Mouse (Mus musculus) layer of hippocampus, postnatal 10 days (tissue): Measurements from ENCODE around the gene Gp2. TPM values are rescaled to one million over a fixed set of nuclear protein-coding genes. Genes with fewer than 3 reads are reported as not detected.

Experiments
- DNase-seq, 2 experiments: peaks; one replicate each; pipeline ENCODE4 v3.0.0; 2021; ENCODE audit warnings: low spot score in 2 of 2
- long read RNA-seq: library from polyadenylated mRNA; stranded (forward); transcript quantifications from one replicate; pipeline ENCODE4 v2.0.0, GENCODE M21; 2023
- total RNA-seq, 2 experiments: library from RNA; stranded (reverse); gene quantifications; 2 replicates each; pipeline ENCODE4 v1.2.3; 2021

Gp2 gene
- total RNA-seq = not detected
- long read RNA-seq = 0 reads

DNA sequence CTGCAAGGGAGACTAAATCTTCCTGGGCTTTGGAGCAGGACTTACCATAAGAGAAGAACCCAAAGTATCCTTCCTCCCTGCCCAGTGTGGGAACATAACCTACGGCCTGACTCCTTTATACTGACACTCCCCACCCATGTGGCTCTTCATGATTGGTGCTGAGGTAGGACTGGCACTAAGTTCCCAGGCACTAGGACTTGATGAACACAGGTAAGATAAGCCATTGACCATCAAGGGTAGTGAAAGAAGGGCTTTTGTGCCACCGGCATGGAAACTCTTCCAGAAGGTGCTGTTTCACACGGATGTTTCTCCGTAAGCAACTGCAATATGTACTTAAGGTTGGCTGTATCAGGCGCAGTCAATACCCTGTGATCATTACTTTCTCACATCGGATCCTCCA, at the start of gene Gp2:
TSS of gene Gp2 (minus strand) at position 101 of the 400 bp plus-strand sequence.
- DNase-seq = no peak

DNA sequence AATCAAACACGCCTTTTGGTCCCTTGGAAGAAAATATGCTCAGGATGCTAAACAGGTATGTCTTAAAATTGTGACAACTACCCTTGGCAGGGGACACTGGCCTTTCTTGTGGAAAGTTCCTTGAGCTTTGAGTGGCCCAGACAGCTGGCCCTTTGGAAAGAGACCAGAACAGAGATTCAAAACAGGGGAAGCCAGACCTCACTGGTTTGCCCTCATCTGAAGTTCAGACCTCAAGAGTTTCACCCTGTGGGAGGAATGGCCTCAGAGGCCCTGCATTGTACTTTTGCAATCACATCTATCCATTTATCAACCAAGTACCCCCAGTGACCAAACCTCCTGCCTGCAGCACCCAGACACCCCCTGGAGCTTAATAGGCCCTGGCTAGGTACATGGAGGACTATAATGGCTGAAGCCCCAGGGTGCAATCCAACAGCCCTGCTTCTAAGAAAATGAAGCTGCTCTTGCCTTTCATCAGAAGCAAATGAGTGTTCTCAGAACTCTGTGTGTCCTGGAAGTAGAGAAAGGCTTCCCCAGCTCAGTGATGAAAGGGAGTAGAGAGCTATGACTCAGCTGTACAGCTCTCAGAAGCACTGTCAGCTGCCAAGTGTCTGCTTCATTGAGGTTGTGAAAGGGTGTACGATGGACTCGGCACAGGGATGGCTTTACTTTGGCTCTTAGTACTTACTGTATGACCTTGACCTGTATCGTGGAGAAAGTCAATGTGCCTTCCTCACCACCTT, 31.1 kb upstream of the Gp2 start:
- DNase-seq = no peak

DNA sequence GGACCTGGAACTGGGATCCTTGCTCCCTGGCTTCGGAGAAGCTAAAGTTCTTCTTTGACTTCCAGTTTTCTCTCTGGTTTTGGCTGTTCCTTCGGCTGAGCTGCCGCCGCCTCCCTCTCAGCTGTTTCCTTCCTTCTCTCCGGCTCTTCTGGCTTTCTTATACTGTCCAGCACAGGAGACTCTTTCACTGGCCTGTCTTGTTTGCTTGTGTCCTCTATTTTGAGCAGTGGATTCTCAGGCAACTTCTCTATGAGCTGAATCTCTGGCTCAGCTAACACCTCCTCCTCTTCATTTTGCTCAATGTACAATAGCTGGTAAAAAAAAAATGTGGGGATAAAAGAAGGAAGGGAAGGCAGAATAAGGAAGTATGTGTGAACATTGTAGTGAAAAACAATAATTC, 27.6 kb upstream of the Gp2 start:
- DNase-seq = no peak

DNA sequence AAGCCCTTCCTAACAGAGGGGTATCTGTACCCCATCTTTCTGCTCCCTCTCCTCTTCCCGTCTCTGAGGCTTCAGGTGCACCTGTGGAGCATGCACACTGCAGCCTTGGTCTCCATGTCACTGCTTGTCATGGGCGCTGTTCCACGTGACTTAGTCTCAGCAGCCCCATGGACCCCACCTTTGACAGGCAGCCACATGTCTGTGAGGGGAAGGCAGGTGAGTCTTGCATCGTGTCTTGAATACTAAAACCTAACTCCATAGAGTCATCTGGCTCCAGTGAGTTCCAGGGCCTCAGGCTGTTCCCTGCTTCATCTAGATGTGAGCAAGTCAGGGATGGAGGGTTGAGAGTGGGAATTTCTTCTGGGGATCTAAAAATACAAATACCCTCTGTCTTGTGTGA, 25.1 kb upstream of the Gp2 start:
- no peak for DNase-seq

DNA sequence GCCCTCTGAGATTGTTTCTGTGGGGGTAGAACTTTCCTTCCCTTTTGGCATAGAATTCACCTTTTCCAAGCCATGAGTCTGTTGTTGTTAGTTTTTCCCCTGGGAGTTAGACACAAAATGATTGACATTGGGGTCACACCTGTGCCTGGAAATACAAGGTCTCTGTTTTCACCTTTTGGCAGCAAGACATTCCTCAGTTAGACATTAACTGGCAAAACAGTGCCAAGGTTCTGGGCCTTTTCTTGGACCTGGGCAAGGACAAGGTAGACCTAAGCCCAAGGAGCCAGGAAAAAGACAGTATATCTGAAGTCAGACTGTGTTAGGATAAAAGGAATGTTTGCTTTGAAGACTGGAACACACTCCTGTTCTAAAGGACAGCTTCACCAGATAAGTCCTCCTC, 20.2 kb upstream of the Gp2 start, which contains the start of gene Umod:
TSS of gene Umod (minus strand) at position 27 of the 400 bp plus-strand sequence.
- DNase-seq = no peak

DNA sequence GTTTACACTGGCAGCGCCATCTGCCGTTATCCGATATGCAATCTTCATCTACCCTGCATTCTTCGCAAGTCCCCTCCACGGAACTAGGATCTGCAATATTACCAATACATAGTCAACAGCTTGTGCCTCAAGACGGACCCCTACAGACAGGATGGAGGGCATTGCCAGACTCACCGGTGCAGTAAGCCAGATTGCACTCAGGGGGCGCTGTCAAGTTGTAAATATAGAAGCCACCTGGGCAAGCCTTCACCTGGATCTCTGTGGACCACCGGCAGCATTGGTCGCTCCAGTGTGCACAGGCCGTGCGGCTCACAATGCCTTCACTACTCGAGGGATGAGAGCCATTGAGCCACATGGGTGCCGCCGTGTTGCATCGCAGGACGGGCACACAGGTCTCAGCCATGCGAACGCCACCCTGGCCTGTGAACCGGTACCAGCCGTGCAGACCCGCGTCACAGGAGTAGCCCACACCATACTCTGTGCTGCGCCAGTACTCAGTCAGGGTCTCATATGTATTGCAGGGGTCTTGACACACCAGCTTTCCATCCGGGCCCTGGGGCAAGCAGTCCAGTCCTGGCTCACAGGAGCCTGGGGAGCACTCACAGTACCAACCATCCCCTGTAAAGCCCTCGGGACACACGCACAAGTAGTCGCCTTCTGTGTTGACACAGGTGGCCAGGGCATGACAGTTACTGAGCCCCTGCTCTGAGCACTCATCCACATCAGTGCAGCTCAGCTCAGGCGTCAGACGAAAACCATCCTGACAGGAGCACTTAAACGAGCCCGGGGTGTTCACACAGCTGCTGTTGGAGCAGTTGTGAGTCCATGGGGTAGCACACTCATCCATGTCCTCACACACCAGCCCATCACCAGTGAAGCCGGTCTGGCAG, 17.7 kb upstream of the Gp2 start:
- no peak for DNase-seq

DNA sequence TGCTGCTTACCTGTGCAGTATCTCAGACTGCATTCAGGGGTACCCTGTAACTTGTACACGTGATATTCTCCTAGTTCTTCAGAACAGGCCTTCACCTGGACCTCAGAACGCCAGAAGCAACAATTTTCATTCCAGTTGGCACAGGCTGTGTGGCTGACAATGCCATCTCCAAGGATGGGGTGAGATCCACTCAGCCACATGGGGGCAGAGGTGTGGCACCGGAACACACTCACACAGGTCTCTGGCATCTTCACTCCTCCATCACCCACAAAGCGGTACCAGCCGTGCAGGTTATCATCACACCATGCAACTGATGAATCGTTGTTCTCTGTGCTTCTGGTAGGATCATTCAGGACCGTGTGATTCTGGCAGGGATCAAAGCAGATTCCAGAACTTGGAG, 4.9 kb downstream of the Gp2 start:
- DNase-seq = no peak

DNA sequence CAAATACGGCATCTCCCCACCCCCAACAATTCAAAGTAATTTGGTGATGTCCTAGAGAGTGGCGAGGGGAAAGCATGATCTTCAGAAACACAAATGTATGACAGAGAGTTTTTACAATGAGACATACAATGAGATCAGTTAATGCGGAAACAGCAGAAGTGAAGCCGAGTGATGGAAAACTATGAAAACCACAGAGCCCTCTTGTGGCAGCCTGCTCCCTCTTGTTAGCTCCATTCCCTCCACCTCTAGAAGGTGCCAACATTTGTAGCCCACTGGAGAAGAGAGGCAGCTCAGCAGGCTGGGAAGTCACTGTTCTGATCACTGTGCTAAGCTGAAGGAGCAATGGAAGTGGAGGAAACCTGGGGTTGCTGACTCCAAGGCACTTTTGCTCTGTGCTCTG, 15.2 kb downstream of the Gp2 start:
- peak; percentile 15 to 35 for DNase-seq

DNA sequence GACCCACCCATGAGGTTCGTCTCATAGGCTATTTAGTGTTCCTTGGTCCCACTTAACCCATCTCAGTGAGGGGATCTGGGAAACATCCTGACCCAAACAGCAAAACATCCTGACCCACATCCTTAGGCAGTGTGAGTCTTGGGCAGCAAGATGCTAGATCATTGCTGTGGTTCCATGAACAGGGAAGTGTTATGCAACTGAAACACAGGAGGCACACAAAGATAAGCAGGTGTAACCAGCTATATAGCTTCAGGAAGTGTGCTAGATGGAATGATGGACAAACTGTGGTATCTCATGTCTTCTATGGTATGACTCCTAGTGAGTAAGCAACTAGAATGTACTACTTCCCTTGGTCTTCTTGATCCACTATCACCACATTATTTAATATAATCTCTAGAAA, 17.1 kb downstream of the Gp2 start:
- no peak for DNase-seq

DNA sequence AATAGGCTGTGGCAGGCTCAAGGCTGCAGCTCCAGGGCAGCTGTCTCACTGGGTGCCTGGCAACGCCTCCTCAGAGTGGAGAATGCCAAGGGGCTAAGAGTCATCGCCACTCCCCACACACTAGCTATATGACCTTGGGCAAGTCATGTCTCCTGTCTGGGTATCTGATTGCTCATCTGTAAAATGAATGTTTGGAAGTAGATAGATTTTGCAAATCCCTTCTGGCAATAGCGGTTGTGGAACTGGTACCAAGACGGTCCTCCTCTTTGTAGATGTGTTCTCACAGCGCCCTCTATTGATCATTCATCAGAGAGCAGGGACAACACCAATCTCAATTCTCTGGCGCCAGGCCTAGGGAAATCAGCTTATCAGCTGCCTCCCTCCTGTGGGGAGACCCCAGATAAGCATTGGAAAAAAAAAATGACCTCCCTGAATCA, 31.9 kb downstream of the Gp2 start:
- DNase-seq = peak; percentile 79 to 85

DNA sequence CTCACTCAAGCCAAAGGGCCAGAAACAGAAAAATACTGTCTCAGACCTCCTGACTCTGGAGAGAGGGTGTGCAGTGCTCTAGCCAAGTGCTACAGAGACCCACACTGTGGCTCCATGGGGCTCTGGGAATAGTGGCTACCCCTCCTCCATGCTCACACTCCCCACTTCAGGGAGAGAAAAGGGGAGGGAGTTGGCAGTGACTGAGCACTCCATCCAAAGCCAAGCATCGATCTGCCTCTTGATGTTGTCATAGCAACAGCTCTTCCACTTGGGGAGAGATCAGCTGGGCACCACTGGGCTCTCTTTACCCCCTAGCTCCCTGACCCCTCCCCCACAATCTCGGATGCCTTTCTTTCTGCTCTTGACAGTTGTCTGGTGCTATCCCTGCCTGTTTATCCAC, 38.4 kb downstream of the Gp2 start:
- peak in 1 of 2 experiments; percentile 28 for DNase-seq

DNA sequence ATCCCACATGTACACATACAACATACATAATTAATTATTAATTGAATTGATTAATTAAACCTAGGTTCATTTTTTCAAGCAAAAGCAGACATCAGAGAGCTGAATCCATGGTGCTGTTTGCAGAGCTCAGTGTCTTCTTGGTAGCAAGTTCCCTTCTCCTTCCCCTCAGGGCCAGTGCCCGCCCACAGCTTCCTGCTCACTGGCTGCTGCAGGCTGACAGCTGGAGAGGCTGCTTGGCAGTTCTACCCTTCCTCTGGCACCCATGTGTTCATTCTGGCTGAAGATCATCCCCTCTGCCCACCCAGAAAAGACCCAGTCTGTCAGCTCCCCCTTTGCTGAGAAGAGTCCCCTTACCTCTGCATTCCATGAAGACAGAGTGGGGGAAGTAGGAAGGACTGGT, 40.6 kb downstream of the Gp2 start:
- no peak for DNase-seq

DNA sequence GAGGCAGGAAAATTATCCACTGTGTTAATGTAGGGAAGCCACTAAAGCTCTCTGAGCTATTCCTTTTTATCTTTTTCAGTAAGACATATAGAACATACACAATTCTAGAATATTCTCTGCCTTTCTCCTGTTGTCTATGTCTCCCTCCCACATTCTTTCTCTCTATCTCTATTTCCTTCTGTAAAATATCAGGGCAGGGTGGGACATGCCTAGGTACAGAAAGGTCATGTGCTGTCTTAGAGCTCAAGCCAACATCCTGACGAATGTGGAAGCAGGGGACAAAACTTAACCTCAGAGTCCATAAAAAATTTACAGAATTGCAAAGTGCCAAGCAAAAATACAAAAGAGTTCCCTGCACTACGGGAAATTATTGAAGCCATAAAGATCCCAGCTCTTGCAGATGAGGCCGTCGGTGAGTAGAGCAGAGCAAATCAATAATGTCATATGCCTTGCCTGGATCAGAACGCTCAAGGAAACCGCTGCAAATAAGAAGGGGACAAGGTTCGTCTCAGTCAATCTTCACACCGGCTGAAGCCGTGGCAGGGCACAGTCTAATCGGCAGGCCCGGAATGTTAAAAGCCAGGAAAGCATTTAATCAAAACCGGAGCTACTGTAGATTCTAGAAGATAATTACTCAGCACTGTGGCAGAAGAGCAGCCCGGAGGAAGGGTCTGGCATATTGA, 64.9 kb downstream of the Gp2 start:
- DNase-seq = no peak

Other genes with a start within 250 kb of the Gp2 start
- not detected for gene Umod, start 20.0 kb upstream of the Gp2 start, total RNA-seq
- under 1 TPM; 0.22 to 0.34 TPM for gene Acsm5, start 60.2 kb upstream of the Gp2 start, total RNA-seq
- gene Pdilt, start 64.2 kb upstream of the Gp2 start, total RNA-seq = not detected
- not detected for gene Acsm2, start 95.1 kb upstream of the Gp2 start, total RNA-seq
- not detected for gene Acsm1, start 147.7 kb upstream of the Gp2 start, total RNA-seq
- not detected for gene Acsm4, start 230.7 kb upstream of the Gp2 start, total RNA-seq